ENCODE assay signal across 40 mouse cellular contexts in the genomic region with DNA sequence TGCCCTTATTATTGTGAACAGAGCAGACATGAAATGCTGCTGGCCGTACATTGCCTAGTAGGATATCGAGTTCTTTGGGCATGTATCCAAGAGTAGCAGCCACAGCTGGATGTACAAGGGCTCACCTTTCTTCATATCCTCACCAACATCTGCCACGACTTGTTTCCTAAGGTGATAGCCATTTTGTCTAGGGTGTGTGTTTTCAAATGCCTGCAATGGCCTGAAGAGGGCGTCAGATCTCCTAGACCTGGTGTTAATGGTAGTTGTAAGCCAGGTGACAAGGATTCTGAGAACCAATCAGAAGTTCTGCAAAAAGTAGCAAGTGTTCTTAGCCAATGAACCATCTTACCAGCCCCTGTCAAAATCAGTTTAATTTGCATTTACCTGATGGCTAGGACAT. TPM values are rescaled to one million over a fixed set of nuclear protein-coding genes. Genes with fewer than 3 reads are reported as not detected.
"Had no signal": no experiment of that assay in that cellular context is flagged by ENCODE, and none has a peak within 500 bp of the region (broad histone marks: within the 10 kb centered on the region; RNA-seq: fewer than 3 reads in every experiment).

No protein-coding gene starts in this region.

- H3K27ac ChIP-seq: heart, adult 2 months; hindbrain, embryonic 10.5 days; hindbrain, embryonic 12.5 days; hindbrain, embryonic 14.5 days; intestine, embryonic 15.5 days; kidney, embryonic 15.5 days; kidney, postnatal 0 days; limb, embryonic 13.5 days; limb, embryonic 15.5 days; liver, embryonic 12.5 days; liver, embryonic 14.5 days had no signal

- H3K4me3 ChIP-seq: heart, adult 2 months; hindbrain, embryonic 10.5 days; hindbrain, embryonic 12.5 days; intestine, embryonic 15.5 days; kidney, embryonic 15.5 days; limb, embryonic 13.5 days; limb, embryonic 15.5 days; liver, embryonic 12.5 days had no signal

- H3K9ac ChIP-seq: hindbrain, embryonic 12.5 days; hindbrain, embryonic 14.5 days; intestine, embryonic 15.5 days; kidney, embryonic 15.5 days; limb, embryonic 13.5 days; limb, embryonic 15.5 days; liver, embryonic 12.5 days; liver, embryonic 14.5 days had no signal

- H3K4me2 ChIP-seq: heart, embryonic 11.5 days; hindbrain, embryonic 12.5 days; hindbrain, embryonic 14.5 days; intestine, embryonic 15.5 days; kidney, embryonic 15.5 days; limb, embryonic 13.5 days; limb, embryonic 15.5 days; liver, embryonic 12.5 days had no signal

- ATAC-seq: hindbrain, embryonic 16.5 days; inflammation-experienced regulatory T-cells, adult 6 months; intestine, embryonic 15.5 days; intestine, postnatal 0 days; liver, embryonic 12.5 days had no signal

- H3K27me3 ChIP-seq: hindbrain, embryonic 12.5 days; intestine, embryonic 15.5 days; kidney, embryonic 15.5 days; limb, embryonic 13.5 days; limb, embryonic 15.5 days; liver, embryonic 12.5 days had no signal

- H3K4me1 ChIP-seq: hindbrain, embryonic 10.5 days; hindbrain, embryonic 12.5 days; intestine, embryonic 15.5 days; kidney, embryonic 15.5 days; limb, embryonic 13.5 days; limb, embryonic 15.5 days; liver, embryonic 12.5 days had no signal

- H3K9me3 ChIP-seq: hindbrain, embryonic 10.5 days; hindbrain, embryonic 12.5 days; intestine, embryonic 15.5 days; kidney, embryonic 15.5 days; limb, embryonic 13.5 days; limb, embryonic 15.5 days; liver, embryonic 12.5 days had no signal

- DNase-seq: gastrocnemius, postnatal 14 days; gastrocnemius, postnatal 36 days; heart, adult 2 months; heart, postnatal 10 days; heart, postnatal 4 days; kidney, adult 18-20 months; kidney, adult 9 months; kidney, postnatal 14 days; kidney, postnatal 36 days; layer of hippocampus, postnatal 36 days; left cerebral cortex, postnatal 4 days had no signal

RNA-seq across cellular contexts. Expression of gene Olfr986, which starts 35.9 kb away (rescaled TPM):
- total RNA-seq: gastrocnemius, adult 18-20 months; gastrocnemius, adult 8-10 months; gastrocnemius, postnatal 14 days; gastrocnemius, postnatal 36 days; granulocyte monocyte progenitor cell, adult 5-6 weeks; heart, adult 2 months; heart, postnatal 25 days; heart, postnatal 4 days; layer of hippocampus, postnatal 10 days; layer of hippocampus, postnatal 36 days; left cerebral cortex, adult 18-20 months; left cerebral cortex, adult 8-10 months; left cerebral cortex, postnatal 10 days; left cerebral cortex, postnatal 25 days; left cerebral cortex, postnatal 4 days had no signal
- polyA plus RNA-seq: heart, adult 2 months; heart, embryonic 14.5 days; heart, embryonic 16.5 days; hindbrain, embryonic 10.5 days; hindbrain, embryonic 12.5 days; hindbrain, embryonic 14.5 days; inflammation-experienced regulatory T-cells, adult 6 months; intestine, embryonic 15.5 days; intestine, postnatal 0 days; kidney, embryonic 15.5 days; kidney, postnatal 0 days; large intestine, adult 2 months; limb, embryonic 11.5 days; limb, embryonic 15.5 days; liver, adult 2 months; liver, embryonic 12.5 days; liver, embryonic 14.5 days; liver, embryonic 16.5 days had no signal

RNA-seq across cellular contexts. Expression of gene Scn3b, which starts 52.4 kb away (rescaled TPM):
- total RNA-seq: granulocyte monocyte progenitor cell, adult 5-6 weeks had no signal
- polyA plus RNA-seq: inflammation-experienced regulatory T-cells, adult 6 months; liver, adult 2 months had no signal
